Mouse (Mus musculus): Measurements from ENCODE around the gene Agmat. TPM values are rescaled to one million over a fixed set of nuclear protein-coding genes. Genes with fewer than 3 reads are reported as not detected.

Agmat gene
- polyA plus RNA-seq, 1 experiment = 0.40 TPM

- peak; percentile 92 to 96 for DNase-seq (ENCODE audit: extremely low spot score in 1 of 2, low spot score in 1 of 2)
Observed at GRCm38 (mm10) chr4:141734446-141735205, 11.8 kb upstream of the Agmat start.

GRCm38 (mm10) chr4:141735206-141735560 is 11.3 kb upstream of the Agmat start:
- no peak for DNase-seq (ENCODE audit: extremely low spot score in 1 of 2, low spot score in 1 of 2)

GRCm38 (mm10) chr4:141736856-141737255 is 9.6 kb upstream of the Agmat start:
- DNase-seq (ENCODE audit: extremely low spot score in 1 of 2, low spot score in 1 of 2) = no peak

- no peak for DNase-seq (ENCODE audit: extremely low spot score in 1 of 2, low spot score in 1 of 2)
Observed at GRCm38 (mm10) chr4:141738015-141738414, 8.5 kb upstream of the Agmat start.

- no peak for DNase-seq (ENCODE audit: extremely low spot score in 1 of 2, low spot score in 1 of 2)
Observed at GRCm38 (mm10) chr4:141741856-141742255, 4.6 kb upstream of the Agmat start.

GRCm38 (mm10) chr4:141742381-141742780 is 4.1 kb upstream of the Agmat start:
- no peak for DNase-seq (ENCODE audit: extremely low spot score in 1 of 2, low spot score in 1 of 2)

- DNase-seq (ENCODE audit: extremely low spot score in 1 of 2, low spot score in 1 of 2) = no peak
Observed at GRCm38 (mm10) chr4:141749557-141749956, 3.1 kb downstream of the Agmat start.

- DNase-seq (ENCODE audit: extremely low spot score in 1 of 2, low spot score in 1 of 2) = no peak
Observed at GRCm38 (mm10) chr4:141750826-141751225, 4.4 kb downstream of the Agmat start.

GRCm38 (mm10) chr4:141751419-141752075 is 5.1 kb downstream of the Agmat start:
- no peak for DNase-seq (ENCODE audit: extremely low spot score in 1 of 2, low spot score in 1 of 2)

- DNase-seq (ENCODE audit: extremely low spot score in 1 of 2, low spot score in 1 of 2) = no peak
Observed at GRCm38 (mm10) chr4:141752076-141752421, 5.6 kb downstream of the Agmat start.

GRCm38 (mm10) chr4:141755375-141755930 is 9.0 kb downstream of the Agmat start:
- no peak for DNase-seq (ENCODE audit: extremely low spot score in 1 of 2, low spot score in 1 of 2)

GRCm38 (mm10) chr4:141757124-141757523 is 10.7 kb downstream of the Agmat start:
- no peak for DNase-seq (ENCODE audit: extremely low spot score in 1 of 2, low spot score in 1 of 2)

GRCm38 (mm10) chr4:141758874-141759542 is 12.5 kb downstream of the Agmat start:
- DNase-seq (ENCODE audit: extremely low spot score in 1 of 2, low spot score in 1 of 2) = no peak

GRCm38 (mm10) chr4:141760942-141761341 is 14.5 kb downstream of the Agmat start:
- DNase-seq (ENCODE audit: extremely low spot score in 1 of 2, low spot score in 1 of 2) = no peak

- no peak for DNase-seq (ENCODE audit: extremely low spot score in 1 of 2, low spot score in 1 of 2)
Observed at GRCm38 (mm10) chr4:141762102-141762598, 15.7 kb downstream of the Agmat start.

GRCm38 (mm10) chr4:141763476-141763875 is 17.0 kb downstream of the Agmat start:
- DNase-seq (ENCODE audit: extremely low spot score in 1 of 2, low spot score in 1 of 2) = no peak

GRCm38 (mm10) chr4:141765008-141765407 is 18.5 kb downstream of the Agmat start:
- DNase-seq (ENCODE audit: extremely low spot score in 1 of 2, low spot score in 1 of 2) = no peak

- peak in 1 of 2 experiments; percentile 45 for DNase-seq (ENCODE audit: extremely low spot score in 1 of 2, low spot score in 1 of 2)
Observed at GRCm38 (mm10) chr4:141766316-141766667, 19.8 kb downstream of the Agmat start.

GRCm38 (mm10) chr4:141766668-141767352 is 20.3 kb downstream of the Agmat start:
- DNase-seq (ENCODE audit: extremely low spot score in 1 of 2, low spot score in 1 of 2) = peak in 1 of 2 experiments; percentile 47

- DNase-seq (ENCODE audit: extremely low spot score in 1 of 2, low spot score in 1 of 2) = no peak
Observed at GRCm38 (mm10) chr4:141767353-141768036, 21.0 kb downstream of the Agmat start.

Data from frontal cortex, adult 2 months (tissue).